Mouse (Mus musculus) heart, adult 8-10 months (tissue): ENCODE data around the gene Slc47a2. TPM values are rescaled to one million over a fixed set of nuclear protein-coding genes. Genes with fewer than 3 reads are reported as not detected.
"Not testable (repeated sequence)": the region's sequence is repeated elsewhere in the genome, so short reads cannot be mapped to it uniquely, and the experiment has no call there.

Experiments used
- DNase-seq: peaks from one replicate; pipeline ENCODE4 v3.0.0; 2022; ENCODE audit warnings: low spot score
- total RNA-seq, 4 experiments: library from RNA; stranded (reverse); gene quantifications; 2 replicates each; pipeline ENCODE4 v1.2.4; 2022

The Slc47a2 gene
- total RNA-seq, 4 experiments from 2014 or later = 0.09 to 0.14 (median 0.13) TPM; not detected in 1

DNA sequence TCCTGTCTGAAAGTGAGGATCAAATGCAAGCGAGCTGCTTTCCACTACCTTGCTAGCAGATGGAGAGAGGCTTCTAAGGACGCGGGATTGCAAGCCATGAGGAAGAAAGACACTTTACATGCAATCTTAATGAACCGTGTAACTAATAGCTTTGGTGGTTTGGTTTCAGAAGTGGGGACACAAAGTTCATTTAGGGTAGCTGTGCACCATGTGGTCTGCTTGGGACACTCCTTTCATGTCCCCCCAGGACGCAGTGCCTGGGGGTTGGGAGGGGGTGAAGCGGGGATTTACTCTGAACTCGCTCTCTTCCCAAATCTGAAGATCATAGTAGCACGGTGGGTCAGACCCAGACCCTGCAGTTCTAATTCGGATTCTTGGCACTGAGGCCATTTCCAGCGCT lies 689 bp downstream of the Slc47a2 start:
- no peak for DNase-seq

DNA sequence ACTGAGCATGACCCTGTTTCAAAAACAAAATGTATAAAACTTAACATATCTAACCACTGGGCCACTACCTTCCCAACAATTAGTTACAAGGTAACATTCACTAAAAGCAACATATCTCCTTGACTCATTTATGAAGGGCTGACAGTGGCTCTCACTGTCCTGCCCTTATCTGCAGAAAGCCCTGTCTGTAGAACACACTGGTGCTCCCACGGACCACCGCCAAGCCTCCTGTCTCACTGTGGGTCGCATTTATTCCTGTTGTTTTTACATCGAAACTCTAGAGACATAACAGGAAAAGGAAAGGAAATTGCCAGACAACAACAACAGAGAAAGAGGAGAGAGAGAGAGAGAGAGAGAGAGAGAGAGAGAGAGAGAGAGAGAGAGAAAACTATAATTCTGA lies 1.4 kb downstream of the Slc47a2 start:
- DNase-seq = no peak

DNA sequence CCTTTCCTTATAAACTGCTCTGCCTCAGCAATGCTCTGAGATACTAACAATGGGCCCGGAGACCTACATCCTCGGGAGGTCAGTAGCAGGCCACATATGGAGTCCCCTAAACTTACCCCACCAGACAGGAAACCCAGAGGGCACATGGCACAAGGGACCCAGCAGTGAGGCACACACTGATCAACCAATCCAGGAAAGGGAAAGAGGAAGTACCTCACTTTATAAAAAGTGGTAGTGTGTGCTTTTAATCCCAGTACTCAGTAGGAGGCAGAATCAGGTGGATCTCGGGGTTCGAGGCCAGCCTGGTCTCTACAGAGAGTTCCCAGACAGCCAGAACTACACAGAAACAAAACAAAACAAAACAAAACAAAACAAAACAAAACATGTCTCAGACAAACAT lies 2.3 kb downstream of the Slc47a2 start:
- DNase-seq = no peak

DNA sequence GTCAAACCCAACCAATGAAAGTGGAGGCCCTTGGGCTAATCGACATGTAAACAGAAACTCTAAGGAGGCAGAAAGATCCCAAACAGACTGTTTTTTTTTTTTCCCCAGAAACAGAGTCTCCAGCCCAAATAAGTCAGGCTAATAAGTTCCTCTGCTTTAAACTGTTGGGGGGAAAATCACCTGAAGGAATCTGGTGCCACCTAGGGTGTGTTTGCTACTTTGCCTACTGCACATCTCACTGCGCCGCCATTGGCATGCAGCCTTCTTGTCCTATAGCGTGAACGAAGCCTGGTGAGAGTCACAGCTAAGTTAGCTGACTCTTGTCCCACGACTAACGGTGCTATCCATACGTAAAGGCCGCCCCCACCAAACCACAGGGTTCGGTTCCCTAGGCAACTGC lies 5.1 kb downstream of the Slc47a2 start:
- DNase-seq = peak; percentile 5

DNA sequence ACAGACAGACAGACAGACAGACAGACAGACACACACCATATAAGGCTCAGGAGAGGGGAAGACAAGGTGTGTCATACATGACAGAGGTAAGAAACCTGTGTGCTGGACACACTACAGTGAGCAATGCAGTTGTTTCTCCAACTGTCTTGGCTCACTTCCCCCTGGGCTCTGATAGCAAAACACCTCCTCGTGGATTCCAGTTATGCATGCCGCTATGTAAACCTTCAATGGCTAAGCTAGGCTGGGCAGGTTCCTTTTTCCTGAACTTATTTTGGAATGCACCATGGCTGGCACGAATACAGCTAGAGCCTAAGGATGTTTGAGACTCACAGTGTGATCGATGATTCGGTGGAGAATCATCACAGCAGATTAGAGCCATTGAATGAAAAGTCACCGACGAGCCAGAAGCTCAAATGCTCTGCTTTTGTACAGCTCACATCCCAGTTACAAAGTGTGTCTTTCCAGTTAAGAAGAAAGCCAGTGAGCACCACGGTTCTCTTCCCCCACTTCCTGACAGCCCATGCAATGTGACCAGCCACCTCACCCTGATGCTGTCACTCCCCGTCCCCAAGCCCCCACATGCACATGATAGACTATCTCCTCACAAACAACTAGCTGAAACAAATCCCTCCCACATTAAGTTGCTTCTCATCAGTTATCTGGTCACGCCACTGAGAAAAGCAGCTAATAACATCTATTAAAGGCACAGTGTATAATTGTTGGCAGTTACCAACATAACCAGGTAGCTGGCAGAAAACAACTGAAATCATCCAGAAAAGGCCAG lies 21.6 kb downstream of the Slc47a2 start:
- no peak for DNase-seq

DNA sequence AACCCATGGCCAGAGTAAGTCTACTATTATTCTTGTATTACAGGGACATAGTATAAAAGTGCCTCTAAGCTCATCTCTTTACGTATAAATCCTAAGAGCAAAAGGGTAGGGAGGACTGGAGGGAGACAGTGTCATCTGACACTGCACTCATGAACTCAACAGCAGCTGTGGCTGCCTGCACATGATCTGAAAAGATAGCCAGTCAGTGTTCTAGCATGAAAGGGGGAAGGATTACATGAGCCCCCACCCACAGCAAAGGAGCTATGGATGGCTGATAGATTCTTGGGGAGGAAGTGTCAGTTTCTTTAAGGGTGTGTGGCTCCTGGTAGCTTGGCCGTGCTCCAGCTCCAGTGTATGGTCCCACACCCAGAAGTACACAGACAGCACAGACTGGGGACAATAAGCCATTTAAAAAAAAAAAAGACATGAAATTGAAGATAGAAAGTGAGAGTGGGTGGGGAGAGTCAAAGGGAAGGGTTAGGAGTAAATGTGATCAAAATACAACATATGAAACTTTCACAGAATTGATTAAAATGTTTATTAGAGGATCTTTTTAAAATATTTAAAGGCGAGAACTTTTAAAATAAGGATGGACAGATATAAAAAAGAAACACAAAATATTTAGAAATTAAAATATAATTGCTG lies 22.6 kb downstream of the Slc47a2 start:
- DNase-seq = no peak

DNA sequence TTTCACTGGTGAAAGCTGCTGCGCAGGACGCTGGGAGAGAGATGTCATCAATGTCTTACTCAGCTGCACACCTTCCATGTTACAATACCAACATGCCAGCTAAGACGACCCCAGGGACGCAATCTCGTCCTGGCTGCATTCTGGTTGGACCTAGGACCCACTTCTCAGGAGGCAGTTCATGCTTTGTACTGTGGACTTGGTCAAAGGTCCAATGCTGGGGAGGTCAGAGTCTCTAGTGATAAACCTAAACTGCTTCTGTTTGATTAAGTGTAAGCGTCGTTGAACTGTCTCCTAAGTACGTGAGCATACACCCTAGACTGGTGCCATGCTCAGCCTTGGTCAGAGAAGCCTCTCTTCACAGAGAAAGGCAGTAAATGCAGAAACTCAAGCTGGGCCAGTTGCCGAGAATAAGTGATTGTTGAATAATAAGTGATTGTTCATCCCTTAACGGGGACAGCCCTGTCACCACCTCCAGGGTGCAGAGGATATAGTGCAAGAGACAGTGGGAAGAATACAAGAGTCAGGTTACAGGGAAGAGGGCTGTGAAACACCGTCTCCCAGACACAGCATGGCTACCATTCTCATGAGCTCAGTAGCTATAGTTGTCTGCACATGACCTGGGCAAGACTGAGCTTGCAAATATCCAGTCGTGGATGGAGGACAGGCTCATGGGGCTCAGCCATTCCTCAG lies 23.3 kb downstream of the Slc47a2 start:
- DNase-seq = peak; percentile 26

DNA sequence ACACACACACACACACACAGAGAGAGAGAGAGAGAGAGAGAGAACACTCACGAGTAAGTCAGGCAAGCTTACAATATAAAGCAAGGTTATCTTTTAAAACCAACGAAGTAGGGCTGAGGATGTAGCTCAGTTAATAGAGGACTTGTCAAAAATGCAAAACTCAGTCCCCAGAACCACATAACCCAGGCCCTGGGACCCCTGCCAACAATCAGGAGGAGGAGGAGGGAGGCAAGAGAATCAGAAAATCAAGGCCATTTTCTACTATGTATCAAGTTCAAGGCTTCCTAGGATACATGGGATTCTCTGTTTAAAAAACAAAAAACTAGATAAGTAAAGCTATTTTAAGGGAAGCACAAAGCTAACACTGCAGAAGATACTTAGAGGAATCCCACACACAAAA lies 25.8 kb downstream of the Slc47a2 start:
- DNase-seq = no peak

DNA sequence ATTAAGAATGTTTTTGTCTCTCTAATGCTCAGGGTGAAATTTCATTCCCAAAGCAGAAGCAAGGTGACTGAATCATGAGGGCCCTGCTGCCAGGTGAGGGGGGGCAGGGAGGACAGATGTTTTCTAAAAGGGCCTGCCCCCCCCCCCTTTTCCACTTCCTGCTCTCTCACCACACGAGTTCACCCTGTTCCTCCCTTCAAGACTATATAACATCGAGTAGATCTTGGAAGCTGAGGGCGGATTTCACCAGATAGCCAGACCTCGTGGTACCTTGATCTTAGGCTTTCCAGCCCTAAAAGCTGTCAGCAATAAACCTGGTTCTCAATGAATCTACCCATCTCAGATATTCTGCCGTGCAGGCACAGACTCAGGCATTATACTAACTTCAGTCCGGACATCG lies 32.3 kb downstream of the Slc47a2 start:
- no peak for DNase-seq

DNA sequence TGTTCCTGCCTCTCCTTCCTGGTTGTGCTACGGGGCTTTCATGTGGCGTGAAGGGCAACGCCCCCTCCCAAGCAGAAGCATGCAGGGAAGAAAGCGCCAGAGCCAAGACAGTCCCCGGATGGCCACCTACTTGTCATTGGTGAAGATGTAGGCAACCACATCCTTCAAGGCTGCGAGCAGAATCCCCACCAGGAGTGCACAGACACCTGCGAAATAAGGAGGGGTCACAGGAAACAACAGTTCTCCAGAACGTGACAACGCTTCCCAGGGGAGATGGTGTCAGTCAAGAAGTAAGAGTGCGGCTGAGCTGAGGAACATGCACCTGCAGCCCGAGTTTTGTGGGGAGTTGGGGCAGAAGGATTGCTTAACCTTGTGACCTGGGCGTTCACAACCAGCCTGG lies 32.8 kb downstream of the Slc47a2 start:
- no peak for DNase-seq

DNA sequence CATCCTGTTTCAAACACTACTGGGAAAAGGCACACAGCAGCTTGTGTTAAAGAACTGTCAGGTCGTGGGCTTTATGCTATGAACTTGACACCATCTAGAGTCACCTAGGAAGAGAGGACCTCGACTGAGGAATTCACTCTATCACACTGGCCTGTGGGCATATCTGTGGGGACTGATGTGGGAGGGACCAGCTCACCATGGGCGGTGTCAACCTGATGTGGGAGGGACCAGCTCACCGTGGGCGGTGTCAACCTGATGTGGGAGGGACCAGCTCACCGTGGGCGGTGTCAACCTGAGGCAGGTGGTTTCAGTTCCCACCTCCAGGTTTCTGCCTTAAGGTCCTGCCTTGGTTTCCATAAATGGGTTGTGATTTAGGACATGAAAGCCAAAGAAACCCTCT lies 34.9 kb downstream of the Slc47a2 start:
- DNase-seq = no peak

DNA sequence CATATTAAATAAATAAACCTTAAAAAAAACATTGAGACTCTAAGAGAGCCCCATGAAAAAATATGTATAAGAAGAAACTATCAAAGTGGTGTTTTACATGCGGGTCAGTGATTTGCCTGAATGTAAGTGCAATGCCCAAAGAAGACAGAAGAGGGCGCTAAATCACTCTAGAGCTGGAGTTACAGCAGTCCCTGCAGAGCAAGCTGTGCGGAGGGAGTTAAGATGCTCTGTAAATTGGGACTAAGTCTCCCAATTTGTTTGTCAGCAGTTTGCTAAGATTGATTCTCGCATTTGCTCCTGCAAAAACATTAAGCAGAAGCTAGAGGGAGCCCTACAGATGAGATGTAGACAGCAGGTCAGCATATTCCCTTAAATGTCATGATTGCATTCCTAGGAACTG lies 37.3 kb downstream of the Slc47a2 start:
- peak; percentile 42 for DNase-seq

DNA sequence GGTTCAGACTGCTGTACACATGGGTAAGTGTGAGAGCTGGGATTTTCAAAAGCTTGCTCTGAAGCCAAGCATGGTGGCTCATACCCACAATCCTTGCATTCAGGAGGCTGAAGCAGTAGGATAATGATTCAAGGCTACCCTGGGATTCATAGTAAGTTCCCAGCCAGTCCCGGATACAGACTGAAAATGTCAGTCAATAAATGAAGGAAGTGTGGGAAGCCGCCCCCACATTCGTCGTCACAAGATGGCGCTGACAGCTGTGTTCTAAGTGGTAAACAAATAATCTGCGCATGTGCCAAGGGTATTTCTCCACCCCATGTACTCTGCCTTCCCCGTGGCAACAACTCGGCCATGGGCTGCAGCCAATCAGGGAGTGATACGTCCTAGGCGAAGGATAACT lies 38.1 kb downstream of the Slc47a2 start:
- not testable (repeated sequence) for DNase-seq

DNA sequence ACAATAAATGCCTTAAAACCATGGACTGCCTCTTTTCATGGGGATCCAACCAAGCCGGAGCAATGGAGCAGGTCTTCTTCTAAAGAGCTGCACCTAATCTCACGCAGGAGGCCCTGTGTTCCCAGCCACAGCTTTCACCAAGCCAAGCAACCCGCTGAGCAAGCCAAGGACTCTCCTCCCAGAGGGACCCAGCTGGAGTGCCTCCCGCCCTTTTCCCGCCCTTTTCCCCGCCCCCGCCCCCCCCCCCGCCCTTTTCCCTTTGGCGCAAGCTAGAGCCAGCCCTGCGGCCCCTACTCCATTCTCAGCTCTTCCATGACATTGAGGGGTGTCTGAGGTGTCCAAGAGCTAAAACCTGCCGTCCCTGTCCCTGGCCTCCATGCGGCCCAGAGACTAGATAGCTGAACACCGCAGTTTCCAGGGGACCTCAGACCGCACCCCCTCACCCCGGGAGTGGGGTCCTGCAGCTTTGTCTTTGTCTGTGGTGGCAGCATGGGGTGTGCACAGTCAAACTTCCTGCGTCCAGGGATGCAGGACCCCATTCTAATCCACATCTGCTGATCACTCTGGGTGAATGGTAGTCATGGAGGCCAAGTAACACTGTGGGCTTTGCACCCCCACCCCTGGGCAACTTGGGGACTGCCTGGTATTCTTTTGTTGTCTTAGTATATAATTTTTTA lies 41.8 kb downstream of the Slc47a2 start:
- DNase-seq = no peak

DNA sequence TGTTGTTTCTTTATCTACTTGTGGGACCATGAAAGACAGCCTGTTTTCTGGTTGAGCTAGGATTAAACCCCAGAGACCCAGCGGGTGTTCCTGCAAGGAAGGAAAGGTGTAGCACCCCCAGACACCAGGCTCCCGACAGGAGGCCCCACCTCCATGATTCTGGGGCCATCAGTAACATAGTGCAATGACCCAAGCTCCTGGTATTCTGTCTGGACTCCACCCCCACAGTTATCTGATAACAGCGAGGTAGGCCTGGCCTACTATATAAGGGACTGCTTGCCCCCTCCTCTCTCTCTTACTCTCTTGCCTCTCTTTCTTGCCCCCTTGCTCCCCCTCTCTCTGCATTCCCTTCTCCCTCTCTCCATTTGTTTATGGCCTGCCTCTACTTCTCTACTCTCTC lies 42.5 kb downstream of the Slc47a2 start:
- no peak for DNase-seq

DNA sequence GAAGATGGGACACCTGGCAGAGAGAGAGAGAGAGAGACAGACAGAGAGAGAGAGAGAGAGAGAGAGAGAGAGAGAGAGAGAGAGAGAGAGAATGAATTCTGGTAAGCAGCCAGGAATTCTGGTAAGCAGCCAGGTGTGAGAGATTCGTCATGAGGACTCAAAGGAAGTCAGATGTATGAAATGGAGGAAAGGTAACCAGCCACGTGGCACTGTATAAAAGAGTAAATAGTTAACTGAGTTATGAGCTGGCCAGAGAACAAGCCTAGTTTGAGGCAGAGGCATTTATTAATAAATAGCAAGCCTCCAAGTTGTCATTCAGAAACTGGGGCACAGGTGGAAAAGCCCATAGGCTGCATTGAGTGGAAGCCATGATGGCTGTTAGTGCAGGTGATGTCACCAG lies 44.8 kb downstream of the Slc47a2 start:
- DNase-seq = no peak

DNA sequence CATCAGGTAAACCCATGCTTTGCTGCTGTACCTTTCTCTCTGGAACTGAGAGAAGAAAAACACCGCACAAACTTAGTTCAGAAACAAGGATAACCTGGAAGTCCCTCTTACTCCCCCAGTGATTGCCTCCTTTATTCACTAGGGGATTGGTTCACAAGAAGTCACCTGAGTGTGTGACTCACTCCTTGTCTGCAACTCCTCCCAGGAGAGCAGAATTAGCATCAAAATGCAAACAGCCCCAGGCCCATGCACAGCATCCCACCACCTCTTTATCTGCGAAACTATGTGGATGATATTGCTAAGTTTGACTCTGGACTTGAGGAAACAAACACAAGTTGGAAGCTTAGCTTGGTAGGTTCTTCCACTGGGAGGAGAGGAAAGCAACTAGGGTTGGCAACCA lies 45.3 kb downstream of the Slc47a2 start:
- DNase-seq = no peak

DNA sequence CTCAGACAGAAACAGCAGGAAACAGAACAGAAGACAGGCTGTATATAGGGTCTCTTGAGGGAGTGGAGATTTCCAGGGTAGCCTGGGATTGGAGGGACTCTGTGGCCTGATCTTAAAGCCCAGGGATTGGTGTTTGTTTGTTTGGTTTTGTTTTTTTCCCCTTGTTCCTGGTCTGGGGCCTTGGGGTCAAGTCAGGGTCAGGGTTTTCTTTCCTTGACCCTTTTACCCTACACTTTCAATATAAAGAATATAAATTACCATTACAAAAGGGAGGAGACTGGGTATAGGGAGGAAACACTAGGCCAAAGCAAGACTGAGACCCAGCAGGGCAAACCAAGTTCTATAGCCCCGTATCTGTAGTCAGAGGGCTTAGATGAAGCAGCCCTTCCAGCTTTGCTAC lies 46.1 kb downstream of the Slc47a2 start:
- no peak for DNase-seq

DNA sequence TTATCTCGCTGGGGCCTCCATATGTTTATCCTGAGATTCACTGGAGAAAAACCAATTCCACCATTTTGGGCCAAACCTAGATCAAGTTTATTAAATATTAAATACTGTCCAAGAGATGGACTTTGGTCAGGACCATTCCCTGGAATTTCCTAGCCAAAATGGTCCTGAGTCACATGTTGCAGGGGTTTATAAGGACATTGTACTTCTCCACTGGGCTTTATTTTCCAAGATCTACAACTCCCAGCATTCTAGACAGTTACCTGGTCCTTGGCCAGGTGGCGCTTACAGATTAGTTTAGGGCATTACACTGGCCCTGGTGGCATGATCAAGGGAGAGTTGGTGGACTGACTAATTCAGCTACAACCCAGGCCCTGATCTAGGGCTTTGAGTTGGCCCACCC lies 47.1 kb downstream of the Slc47a2 start:
- no peak for DNase-seq

DNA sequence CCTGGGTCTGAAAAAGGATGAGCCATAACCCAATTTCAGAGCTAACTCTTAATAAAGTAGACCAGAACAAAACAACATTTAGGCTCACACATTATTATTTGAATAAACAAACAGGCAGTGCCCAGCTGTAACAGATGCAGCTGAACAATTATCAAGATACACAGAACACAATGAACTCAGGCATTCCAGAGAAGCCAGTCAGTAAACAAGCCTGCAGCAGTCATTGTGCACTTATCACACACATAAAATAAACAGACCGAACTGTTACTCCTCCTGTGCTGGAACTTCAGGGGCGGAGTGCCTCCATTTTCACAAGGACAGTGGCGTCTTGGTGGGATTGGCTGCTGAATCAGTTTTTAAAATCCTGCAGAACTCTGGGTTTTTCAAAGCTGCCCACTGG lies 48.2 kb downstream of the Slc47a2 start:
- no peak for DNase-seq

DNA sequence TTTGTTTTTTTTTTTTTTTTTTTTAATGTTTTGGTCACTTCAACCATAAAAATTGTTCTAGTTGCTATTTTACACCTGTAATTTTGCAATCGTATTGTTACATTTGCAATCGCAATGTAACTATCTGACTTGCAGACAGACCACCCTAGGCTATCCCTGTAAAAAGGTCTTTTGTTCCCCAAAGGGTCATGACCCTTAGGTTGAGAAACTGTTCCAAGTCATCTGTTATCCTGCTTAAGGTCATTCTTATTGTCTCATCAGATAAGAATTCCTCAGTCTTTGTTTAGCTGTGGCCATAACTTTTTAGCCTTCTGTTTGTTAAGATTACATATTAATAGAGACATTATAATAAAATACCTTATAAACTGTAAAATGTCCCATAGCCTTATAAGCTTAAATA lies 49.4 kb downstream of the Slc47a2 start:
- DNase-seq = peak; percentile 24

DNA sequence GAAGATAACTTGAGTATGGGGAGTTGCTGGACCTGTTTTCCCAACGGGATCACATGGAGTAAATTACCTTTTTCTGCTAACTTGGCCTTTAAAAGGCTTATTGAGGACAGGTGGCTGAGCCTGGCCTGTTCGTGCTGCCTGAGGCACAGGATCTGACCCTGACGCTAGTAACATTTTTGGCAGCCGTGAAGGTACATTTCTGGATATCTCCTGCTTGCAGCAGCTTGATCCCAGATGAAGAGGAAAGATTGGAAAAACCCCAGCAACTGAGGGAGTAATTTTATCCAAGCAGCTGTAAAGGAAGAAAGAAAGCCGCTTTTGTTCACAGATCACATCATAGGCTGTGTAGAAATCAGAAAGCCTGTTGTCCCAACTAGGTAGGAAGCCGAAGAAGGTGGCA lies 58.3 kb downstream of the Slc47a2 start:
- DNase-seq = peak; percentile 39
